In genomic region chr3:54689091-54689490, GRCm38 (mm10) we compare ENCODE assay signal across 17 mouse cellular contexts. TPM values are rescaled to one million over a fixed set of nuclear protein-coding genes. Genes with fewer than 3 reads are reported as not detected.
A peak's percentile ranks its signal among the peaks of the same experiment; 100 is the strongest.
DNase-seq lines count a peak whose midpoint lies in the region; ATAC-seq and TF ChIP-seq lines count a peak whose summit lies in the region.
"Had no signal": no experiment of that assay in that cellular context is flagged by ENCODE, and none has a peak within 500 bp of the region (broad histone marks: within the 10 kb centered on the region; RNA-seq: fewer than 3 reads in every experiment).

No protein-coding gene starts in this region.

- no peak for ATAC-seq in forebrain, postnatal 0 days
- no peak for ATAC-seq in forebrain, embryonic 12.5 days (ENCODE audit: low FRiP score)
- no peak for ATAC-seq in hindbrain, embryonic 12.5 days (ENCODE audit: low FRiP score)

- H3K4me1 ChIP-seq in forebrain, postnatal 0 days (ENCODE audit: insufficient read depth), result no peaks in the 10 kb centered on the region
- no peaks in the 10 kb centered on the region for H3K4me1 ChIP-seq in forebrain, embryonic 12.5 days
- H3K4me1 ChIP-seq in hindbrain, embryonic 12.5 days, result no peaks in the 10 kb centered on the region
- H3K4me1 ChIP-seq: midbrain, embryonic 12.5 days had no signal

- no peaks in the 10 kb centered on the region for H3K27me3 ChIP-seq in forebrain, postnatal 0 days (ENCODE audit: insufficient read depth, low read length)
- H3K27me3 ChIP-seq in forebrain, embryonic 12.5 days, result peaks cover 11% of the 10 kb centered on the region; the same call in 1 of the 2 replicates
- no peaks in the 10 kb centered on the region for H3K27me3 ChIP-seq in hindbrain, embryonic 12.5 days

- peak; percentile 58 for TF ChIP-seq CTCF in forebrain, postnatal 0 days (IDR thresholded peaks at IDR 0.05; ENCODE audit: low read depth)
- TF ChIP-seq CTCF in left cerebral cortex, adult 2 months (IDR thresholded peaks at IDR 0.05), result peak; percentile 62
- no peak for TF ChIP-seq CTCF in brain, embryonic 14.5 days (IDR thresholded peaks at IDR 0.05; ENCODE audit: borderline replicate concordance, extremely low read depth, insufficient read depth, insufficient read length)

- DNase-seq in forebrain, postnatal 0 days, result peak; percentile 11
- DNase-seq in left cerebral cortex, adult 2 months (ENCODE audit: extremely low spot score in 1 of 2, low spot score in 2 of 2), result no peak
- DNase-seq in left cerebral cortex, postnatal 4 days, result no peak
- peak; percentile 35 for DNase-seq in A20 (ENCODE audit: low read depth, low spot score)
- DNase-seq in brain, embryonic 14.5 days (ENCODE audit: low read depth), result peak; percentile 53
- DNase-seq in urinary bladder, postnatal 10 days (ENCODE audit: low spot score), result no peak
- DNase-seq: kidney, adult 11 months had no signal

- H3K36me3 ChIP-seq in forebrain, postnatal 0 days (ENCODE audit: insufficient read depth), result no peaks in the 10 kb centered on the region
- H3K36me3 ChIP-seq in forebrain, embryonic 12.5 days (replicated peaks), result no peaks in the 10 kb centered on the region
- H3K36me3 ChIP-seq in hindbrain, embryonic 12.5 days, result no peaks in the 10 kb centered on the region
- H3K36me3 ChIP-seq: midbrain, embryonic 12.5 days had no signal

- no peak for TF ChIP-seq POLR2A in brain, embryonic 14.5 days (IDR thresholded peaks at IDR 0.05; ENCODE audit: borderline replicate concordance, extremely low read depth, insufficient read depth, insufficient read length, poor library complexity, severe bottlenecking)

- no peak overlapping the region for H3K4me3 ChIP-seq in forebrain, postnatal 0 days (ENCODE audit: low read depth, low read length)
- H3K4me3 ChIP-seq in forebrain, embryonic 12.5 days (replicated peaks), result no peak overlapping the region
- H3K4me3 ChIP-seq in left cerebral cortex, adult 2 months, result no peak overlapping the region
- H3K4me3 ChIP-seq in hindbrain, embryonic 12.5 days, result no peak overlapping the region
- H3K4me3 ChIP-seq: erythroblast, embryonic 14.5 days; midbrain, embryonic 12.5 days had no signal

- no peak overlapping the region for H3K9ac ChIP-seq in forebrain, postnatal 0 days
- H3K9ac ChIP-seq in forebrain, embryonic 12.5 days, result no peak overlapping the region
- H3K9ac ChIP-seq in hindbrain, embryonic 12.5 days, result no peak overlapping the region
- H3K9ac ChIP-seq: midbrain, embryonic 12.5 days had no signal

- no peak overlapping the region for H3K4me2 ChIP-seq in forebrain, postnatal 0 days (ENCODE audit: low read depth)
- no peak overlapping the region for H3K4me2 ChIP-seq in forebrain, embryonic 12.5 days
- no peak overlapping the region for H3K4me2 ChIP-seq in hindbrain, embryonic 12.5 days (replicated peaks)
- H3K4me2 ChIP-seq: midbrain, embryonic 12.5 days had no signal

- intact Hi-C loops in left cerebral cortex, adult 2 months (cut with DNase I), result loop anchor here (1.0 kb wide), 1 partner anchor 332 kb away; no protein-coding TSS in a partner anchor
- intact Hi-C loops in left cerebral cortex, postnatal 4 days (cut with DNase I), result no loop called here

- H3K27ac ChIP-seq in forebrain, postnatal 0 days (ENCODE audit: low read depth, low read length), result no peak overlapping the region
- H3K27ac ChIP-seq in forebrain, embryonic 12.5 days, result no peak overlapping the region
- no peak overlapping the region for H3K27ac ChIP-seq in left cerebral cortex, adult 2 months
- H3K27ac ChIP-seq in hindbrain, embryonic 12.5 days, result no peak overlapping the region
- H3K27ac ChIP-seq: midbrain, embryonic 12.5 days had no signal

- 58% methylated on average over 2 of the region's 2 CpGs for WGBS in forebrain, postnatal 0 days
- WGBS in forebrain, embryonic 12.5 days, result 55% methylated on average over 2 of the region's 2 CpGs
- 63% methylated on average over 2 of the region's 2 CpGs for WGBS in hindbrain, embryonic 12.5 days

- H3K9me3 ChIP-seq in forebrain, postnatal 0 days (ENCODE audit: low read length), result no peaks in the 10 kb centered on the region
- no peaks in the 10 kb centered on the region for H3K9me3 ChIP-seq in forebrain, embryonic 12.5 days
- H3K9me3 ChIP-seq in hindbrain, embryonic 12.5 days (replicated peaks), result no peaks in the 10 kb centered on the region
- H3K9me3 ChIP-seq: midbrain, embryonic 12.5 days had no signal

RNA-seq across cellular contexts. Expression of gene Supt20, which starts 3.5 kb away (rescaled TPM):
- total RNA-seq in forebrain, postnatal 0 days (2014; rRNA removed), result 45.9 and 50.7 TPM in 2 replicates
- 41.2 and 53.1 TPM in 2 replicates for polyA plus RNA-seq in forebrain, postnatal 0 days (2015; fragmentation: Nextera tagmentation; extraction: Ambion mirVana)
- 122 and 127 TPM in 2 replicates for polyA plus RNA-seq in forebrain, embryonic 12.5 days (2016; fragmentation: Nextera tagmentation; extraction: Ambion mirVana)
- 10 to 100 TPM; 37.6 to 48.2 TPM for total RNA-seq in left cerebral cortex, adult 2 months (2021)
- total RNA-seq in left cerebral cortex, postnatal 4 days (2021), result 10 to 100 TPM; 72.3 to 75.3 TPM
- 103 and 115 TPM in 2 replicates for polyA plus RNA-seq in brain, embryonic 14.5 days (2012; rRNA removed)
- polyA plus RNA-seq in hindbrain, embryonic 12.5 days (2016; fragmentation: Nextera tagmentation; extraction: Ambion mirVana), result 117 and 124 TPM in 2 replicates

RNA-seq across cellular contexts. Expression of gene Gm21958, which starts 25.1 kb away (rescaled TPM):
- total RNA-seq in forebrain, postnatal 0 days (2014; rRNA removed), result not detected in 2 replicates
- polyA plus RNA-seq in forebrain, postnatal 0 days (2015; fragmentation: Nextera tagmentation; extraction: Ambion mirVana), result 0.25 and 0.31 TPM in 2 replicates
- 1.3 and 2.0 TPM in 2 replicates for polyA plus RNA-seq in forebrain, embryonic 12.5 days (2016; fragmentation: Nextera tagmentation; extraction: Ambion mirVana)
- total RNA-seq in left cerebral cortex, adult 2 months (2021), result not detected
- total RNA-seq in left cerebral cortex, postnatal 4 days (2021), result not detected
- polyA plus RNA-seq in brain, embryonic 14.5 days (2012; rRNA removed), result not detected in 2 replicates
- polyA plus RNA-seq in hindbrain, embryonic 12.5 days (2016; fragmentation: Nextera tagmentation; extraction: Ambion mirVana), result 2.0 TPM in 1 of 2 replicates, not detected in the other
- total RNA-seq: gastrocnemius, adult 8-10 months; layer of hippocampus, postnatal 14 days; neutrophil, adult 5-6 weeks had no signal
- polyA plus RNA-seq: erythroblast, embryonic 14.5 days; heart, embryonic 16.5 days; liver, embryonic 16.5 days; small intestine, adult 2 months had no signal

RNA-seq across cellular contexts. Expression of gene Exosc8, which starts 46.1 kb away (rescaled TPM):
- total RNA-seq in forebrain, postnatal 0 days (2014; rRNA removed), result 39.8 and 56.4 TPM in 2 replicates
- polyA plus RNA-seq in forebrain, postnatal 0 days (2015; fragmentation: Nextera tagmentation; extraction: Ambion mirVana), result 72.6 and 80.7 TPM in 2 replicates
- polyA plus RNA-seq in forebrain, embryonic 12.5 days (2016; fragmentation: Nextera tagmentation; extraction: Ambion mirVana), result 122 and 125 TPM in 2 replicates
- 10 to 100 TPM; 34.3 to 37.3 TPM for total RNA-seq in left cerebral cortex, adult 2 months (2021)
- total RNA-seq in left cerebral cortex, postnatal 4 days (2021), result 10 to 100 TPM; 53.9 to 60.7 TPM
- 68.0 and 96.9 TPM in 2 replicates for polyA plus RNA-seq in brain, embryonic 14.5 days (2012; rRNA removed)
- polyA plus RNA-seq in hindbrain, embryonic 12.5 days (2016; fragmentation: Nextera tagmentation; extraction: Ambion mirVana), result 89.6 and 89.8 TPM in 2 replicates

RNA-seq across cellular contexts. Expression of gene Alg5, which starts 46.2 kb away (rescaled TPM):
- 24.8 and 26.1 TPM in 2 replicates for total RNA-seq in forebrain, postnatal 0 days (2014; rRNA removed)
- 74.7 and 83.5 TPM in 2 replicates for polyA plus RNA-seq in forebrain, postnatal 0 days (2015; fragmentation: Nextera tagmentation; extraction: Ambion mirVana)
- 43.1 and 43.4 TPM in 2 replicates for polyA plus RNA-seq in forebrain, embryonic 12.5 days (2016; fragmentation: Nextera tagmentation; extraction: Ambion mirVana)
- total RNA-seq in left cerebral cortex, adult 2 months (2021), result 10 to 100 TPM; 17.7 to 18.0 TPM
- total RNA-seq in left cerebral cortex, postnatal 4 days (2021), result 10 to 100 TPM; 24.5 to 31.4 TPM
- 27.5 and 32.9 TPM in 2 replicates for polyA plus RNA-seq in brain, embryonic 14.5 days (2012; rRNA removed)
- 46.1 and 46.6 TPM in 2 replicates for polyA plus RNA-seq in hindbrain, embryonic 12.5 days (2016; fragmentation: Nextera tagmentation; extraction: Ambion mirVana)
- polyA plus RNA-seq: erythroblast, embryonic 14.5 days had no signal

Comparison
In these comparisons a context has a peak if more than half of its experiments do, and no peak if none do; other contexts are left out.
1. DNase-seq: peak in forebrain, postnatal 0 days (single experiment), A20 (single experiment) and brain, embryonic 14.5 days (single experiment); none in left cerebral cortex, adult 2 months (0 of 2), left cerebral cortex, postnatal 4 days (single experiment) and urinary bladder, postnatal 10 days (single experiment).